Mouse (Mus musculus): ENCODE results near the gene Top3a. TPM values are rescaled to one million over a fixed set of nuclear protein-coding genes. Genes with fewer than 3 reads are reported as not detected.

The Top3a gene
- total RNA-seq, 2 experiments from 2014 or later: 4.2 to 5.8 TPM

- no peak for DNase-seq (ENCODE audit: low spot score in 2 of 2)
Observed at GRCm38 (mm10) chr11:60712639-60713255, 64.4 kb downstream of the Top3a start.

GRCm38 (mm10) chr11:60712040-60712439, 65.1 kb downstream of the Top3a start:
- DNase-seq (ENCODE audit: low spot score in 2 of 2): no peak

GRCm38 (mm10) chr11:60711218-60711617, 65.9 kb downstream of the Top3a start:
- no peak for DNase-seq (ENCODE audit: low spot score in 2 of 2)

- peak in 1 of 2 experiments; percentile 1 for DNase-seq (ENCODE audit: low spot score in 2 of 2)
Observed at GRCm38 (mm10) chr11:60709481-60710465, 67.4 kb downstream of the Top3a start.

- no peak for DNase-seq (ENCODE audit: low spot score in 2 of 2)
Observed at GRCm38 (mm10) chr11:60708631-60709030, 68.5 kb downstream of the Top3a start.

- peak in 1 of 2 experiments; percentile 4 for DNase-seq (ENCODE audit: low spot score in 2 of 2)
Observed at GRCm38 (mm10) chr11:60707672-60708071, 69.5 kb downstream of the Top3a start.

GRCm38 (mm10) chr11:60706696-60707480, 70.3 kb downstream of the Top3a start:
- DNase-seq (ENCODE audit: low spot score in 2 of 2): peak in 1 of 2 experiments; percentile 1

GRCm38 (mm10) chr11:60706076-60706475, 71.1 kb downstream of the Top3a start:
- DNase-seq (ENCODE audit: low spot score in 2 of 2): peak in 1 of 2 experiments; percentile 1

- DNase-seq (ENCODE audit: low spot score in 2 of 2): no peak
Observed at GRCm38 (mm10) chr11:60705255-60705654, 71.9 kb downstream of the Top3a start.

- peak in 1 of 2 experiments; percentile 1 for DNase-seq (ENCODE audit: low spot score in 2 of 2)
Observed at GRCm38 (mm10) chr11:60704023-60704880, 72.9 kb downstream of the Top3a start.

- DNase-seq (ENCODE audit: low spot score in 2 of 2): peak; percentile 60 to 67
Observed at GRCm38 (mm10) chr11:60703131-60703530, 74.0 kb downstream of the Top3a start.

GRCm38 (mm10) chr11:60701611-60702010, 75.6 kb downstream of the Top3a start:
- no peak for DNase-seq (ENCODE audit: low spot score in 2 of 2)

GRCm38 (mm10) chr11:60700320-60701185, 76.6 kb downstream of the Top3a start:
- no peak for DNase-seq (ENCODE audit: low spot score in 2 of 2)

- peak; percentile 80 to 84 for DNase-seq (ENCODE audit: low spot score in 2 of 2)
Observed at GRCm38 (mm10) chr11:60699524-60700075, 77.6 kb downstream of the Top3a start, which contains the start of gene Llgl1. Llgl1 (plus strand) TSS chr11:60699723.

- DNase-seq (ENCODE audit: low spot score in 2 of 2): no peak
Observed at GRCm38 (mm10) chr11:60698806-60699523, 78.2 kb downstream of the Top3a start.

- DNase-seq (ENCODE audit: low spot score in 2 of 2): no peak
Observed at GRCm38 (mm10) chr11:60697561-60697960, 79.6 kb downstream of the Top3a start.

- no peak for DNase-seq (ENCODE audit: low spot score in 2 of 2)
Observed at GRCm38 (mm10) chr11:60696165-60696564, 81.0 kb downstream of the Top3a start.
